Mouse (Mus musculus): ENCODE data around the gene Asf1a.

DNA sequence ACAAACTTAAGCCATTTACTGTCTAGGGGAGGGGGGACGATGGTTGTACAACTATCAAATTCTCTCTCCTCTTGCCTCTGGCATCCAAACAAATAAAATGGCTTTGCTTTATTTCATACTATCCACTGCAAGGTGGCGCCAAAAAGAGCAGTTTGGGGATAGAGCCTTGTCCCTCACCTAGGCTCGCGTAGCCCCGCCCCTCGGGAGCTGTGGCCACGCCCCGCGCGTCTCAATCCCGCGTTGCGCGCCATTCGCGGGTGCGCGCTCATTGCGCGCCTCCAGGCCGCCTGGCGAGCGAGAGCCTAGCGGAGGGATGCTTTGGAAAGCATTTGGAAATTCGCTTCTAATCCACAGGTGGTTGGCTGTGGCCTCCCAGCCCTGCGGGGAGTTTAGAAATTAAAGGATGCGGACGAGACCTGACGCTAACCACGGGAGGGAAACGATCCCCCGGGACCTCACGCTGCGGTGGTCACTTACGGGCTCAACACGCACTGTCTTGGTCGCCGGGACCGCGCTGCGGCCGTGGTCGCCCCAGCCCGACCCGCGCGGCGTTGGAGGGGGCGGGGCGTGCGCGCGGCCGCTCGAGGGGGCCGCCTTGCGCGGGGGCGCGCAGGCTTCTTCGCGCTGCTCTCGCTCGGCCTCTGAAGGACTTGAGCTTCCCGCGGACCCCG, 32.8 kb downstream of the Asf1a start:
- TF ChIP-seq CTCF (conservative IDR thresholded peaks at IDR 0.05; ENCODE audit: insufficient read depth, insufficient read length, low read depth, low read length) (peak; percentile 43), POLR2A (IDR thresholded peaks at IDR 0.05; ENCODE audit: low read depth, low read length) (no peak)
